Mouse (Mus musculus): Measurements from ENCODE around the gene Gm10842. TPM values are rescaled to one million over a fixed set of nuclear protein-coding genes. Genes with fewer than 3 reads are reported as not detected.

Gene Gm10842
- polyA plus RNA-seq, 1 experiment, result not detected

GRCm38 (mm10) chr11:105153068-105153833 is 6.6 kb downstream of the Gm10842 start:
- DNase-seq (ENCODE audit: low spot score), result no peak

DNA sequence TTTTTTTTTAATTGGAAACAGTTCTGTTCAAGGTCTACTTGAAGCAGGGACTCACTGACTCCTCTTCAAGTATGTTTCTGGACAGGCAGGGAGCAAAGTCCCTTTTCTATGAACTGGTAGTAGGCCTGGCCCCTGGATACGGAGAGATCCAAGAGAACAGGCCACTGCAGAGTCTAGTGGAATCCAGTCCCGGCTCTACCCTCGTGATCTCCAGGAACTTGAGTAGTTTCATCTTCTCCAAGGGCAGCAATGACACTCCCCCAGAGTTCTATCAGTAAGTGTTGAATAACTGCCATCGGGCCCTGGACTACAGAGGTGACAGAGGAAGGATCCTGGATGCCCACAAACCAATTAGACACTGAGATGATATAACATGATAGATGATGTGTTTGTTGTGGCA is 9.2 kb downstream of the Gm10842 start:
- DNase-seq (ENCODE audit: low spot score), result no peak

GRCm38 (mm10) chr11:105156748-105157267 is 10.1 kb downstream of the Gm10842 start:
- no peak for DNase-seq (ENCODE audit: low spot score)

DNA sequence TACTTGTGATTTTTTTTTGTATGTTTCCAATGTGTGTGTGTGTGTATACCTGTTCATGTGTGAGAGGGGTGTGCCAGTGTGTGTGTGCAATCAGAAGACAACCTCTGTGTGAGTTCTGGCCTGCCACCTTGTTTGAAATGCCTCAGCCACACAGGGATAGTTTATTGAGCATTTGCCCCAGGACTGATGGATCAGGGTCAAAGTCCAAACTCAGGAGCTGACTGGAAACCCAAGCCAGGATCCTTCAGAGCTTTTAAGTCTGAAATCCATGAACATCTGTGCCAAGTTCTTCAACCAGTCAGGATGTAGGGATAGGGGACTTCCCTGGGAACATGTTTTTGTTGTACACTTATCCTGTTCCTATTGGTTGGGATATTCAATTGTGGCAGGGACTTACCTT is 11.4 kb downstream of the Gm10842 start:
- no peak for DNase-seq (ENCODE audit: low spot score)

GRCm38 (mm10) chr11:105159673-105160360 is 13.1 kb downstream of the Gm10842 start:
- DNase-seq (ENCODE audit: low spot score), result no peak

- no peak for DNase-seq (ENCODE audit: low spot score)
These were observed 14.7 kb downstream of the Gm10842 start for GRCm38 (mm10) chr11:105161411-105161810.

DNA sequence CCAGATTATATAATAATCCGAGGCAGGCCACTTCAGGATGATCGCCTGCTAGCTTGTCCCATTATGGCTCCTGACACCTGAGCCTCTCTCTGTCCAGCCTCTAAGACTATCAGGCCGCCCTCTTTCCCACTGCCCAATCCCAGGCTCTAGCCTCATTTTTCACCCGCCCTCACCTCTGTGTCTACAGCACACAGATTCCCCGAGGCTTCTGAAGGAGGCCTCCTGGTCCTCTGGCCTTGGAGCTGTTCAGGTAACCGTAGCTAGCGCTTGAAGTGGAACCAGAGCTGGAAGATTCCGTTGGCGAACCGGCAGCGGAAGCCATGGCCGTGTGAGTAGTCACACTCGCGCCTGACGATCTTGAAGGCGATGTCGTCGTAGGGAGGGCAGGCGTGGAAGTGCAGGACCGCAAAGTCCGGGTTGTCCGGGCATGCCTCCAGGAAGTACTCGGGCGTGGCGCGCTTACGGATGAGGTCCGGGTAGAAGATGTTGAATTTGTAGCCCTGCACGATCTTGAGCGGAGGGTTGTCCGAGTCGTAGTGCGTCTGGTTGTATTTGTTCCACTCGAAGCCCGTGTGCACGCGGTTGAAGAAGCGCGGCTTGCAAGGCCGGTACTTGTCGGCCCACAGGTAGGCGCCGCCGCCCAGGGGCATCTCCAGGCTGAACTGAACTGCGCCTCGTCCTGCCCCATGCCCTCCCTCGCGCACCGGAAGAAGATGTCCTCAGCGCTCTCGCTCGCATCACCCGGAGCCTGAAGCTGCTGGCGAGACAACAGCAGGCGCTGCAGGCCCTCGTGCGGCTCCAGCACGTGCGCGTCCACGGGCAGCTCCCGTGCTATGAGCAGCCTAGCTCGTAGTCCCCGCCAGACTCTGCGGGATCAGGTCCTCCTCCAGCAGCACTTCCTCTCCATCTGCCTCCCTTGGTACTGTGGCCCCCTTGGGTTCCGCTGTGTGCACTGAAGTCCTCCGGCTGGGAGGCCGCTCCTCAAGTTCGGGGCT is 18.1 kb downstream of the Gm10842 start:
- no peak for DNase-seq (ENCODE audit: low spot score)

DNA sequence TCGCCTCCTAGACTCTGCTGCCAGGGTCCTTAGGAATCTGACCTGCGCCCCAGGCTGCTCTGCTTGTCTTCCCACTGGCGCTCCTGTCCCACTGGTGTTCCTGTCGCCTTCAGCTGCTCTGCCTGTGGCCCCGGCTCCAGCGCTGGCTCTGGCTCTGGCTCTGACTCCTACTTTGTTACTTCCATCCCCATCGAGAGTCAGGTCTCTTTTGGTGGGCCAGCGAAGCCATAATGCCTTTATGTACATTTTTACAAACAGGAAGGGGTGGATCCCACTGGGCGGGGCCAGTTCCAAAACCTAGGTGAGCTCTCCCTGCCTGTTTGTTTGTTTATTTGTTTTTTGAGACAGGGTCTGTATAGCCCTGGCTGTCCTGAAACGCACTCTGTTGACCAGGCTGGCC is 20.1 kb downstream of the Gm10842 start:
- no peak for DNase-seq (ENCODE audit: low spot score)

DNA sequence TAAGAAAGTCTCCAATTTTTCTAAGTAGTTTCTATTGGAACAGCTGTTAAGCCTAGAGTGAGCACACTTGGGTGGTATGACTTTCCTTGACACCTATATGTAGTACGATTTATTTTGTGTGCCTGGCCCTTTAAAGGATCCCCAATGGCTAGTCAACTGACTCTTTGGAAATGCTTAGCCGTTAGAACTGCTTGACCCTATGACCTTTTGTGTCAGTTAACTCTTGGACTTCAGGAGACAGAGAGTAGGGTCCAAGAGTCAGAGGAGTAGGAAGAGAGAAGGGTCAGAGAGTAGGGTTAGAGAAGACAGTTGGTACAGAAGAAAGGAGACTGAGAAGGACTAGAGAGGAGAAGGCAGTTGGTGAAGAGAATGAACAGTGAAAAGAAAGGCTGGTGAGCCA is 31.8 kb downstream of the Gm10842 start, which contains the start of gene Tlk2:
Tlk2 (plus strand) TSS at position 292 of the 400 bp plus-strand sequence.
- no peak for DNase-seq (ENCODE audit: low spot score)

DNA sequence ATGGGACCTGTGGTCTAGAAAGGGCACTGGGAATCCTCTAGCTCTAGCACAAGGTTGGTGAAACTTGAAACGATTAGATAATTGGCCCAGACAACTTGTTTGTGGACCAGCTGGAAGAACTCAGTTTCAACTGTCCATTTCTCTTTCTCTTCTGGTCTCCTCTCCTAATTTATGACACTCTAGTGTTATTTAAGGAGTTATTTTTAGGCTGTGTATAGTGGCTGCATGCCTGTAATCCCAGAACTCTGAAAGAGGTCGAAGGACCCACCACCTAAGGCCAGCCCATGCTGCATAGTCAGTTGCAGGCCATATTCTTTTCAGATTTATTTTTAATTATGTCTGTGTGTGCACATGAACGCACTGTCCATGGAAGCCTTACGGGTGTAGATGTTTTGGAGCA is 32.8 kb downstream of the Gm10842 start:
- no peak for DNase-seq (ENCODE audit: low spot score)

GRCm38 (mm10) chr11:105180471-105181091 is 33.9 kb downstream of the Gm10842 start:
- DNase-seq (ENCODE audit: low spot score), result peak; percentile 37

DNA sequence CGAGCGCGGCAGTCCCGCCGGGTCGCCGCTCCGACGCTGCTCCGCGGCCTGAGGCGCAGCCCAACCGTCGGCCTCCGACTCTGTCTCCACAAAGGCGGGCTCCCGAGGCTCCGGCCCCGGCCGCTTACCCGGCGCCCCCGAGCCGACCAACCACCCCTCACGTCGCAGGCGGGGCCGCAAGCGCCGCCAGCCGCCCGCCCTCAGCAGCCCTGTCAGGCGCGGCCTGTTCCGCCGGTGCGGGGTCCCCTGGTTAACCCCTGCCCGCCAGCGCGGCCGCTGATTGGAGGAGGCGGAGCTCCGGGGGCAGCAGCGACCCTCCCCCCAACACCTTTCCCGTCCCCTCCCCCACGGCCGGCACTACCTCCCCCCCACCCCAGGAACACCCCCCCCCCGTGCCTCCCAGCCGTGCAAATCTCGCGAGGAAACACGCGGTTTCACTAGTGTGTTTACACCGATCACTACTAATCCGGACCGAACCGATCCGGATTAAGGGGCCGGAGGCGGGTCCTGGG is 34.5 kb downstream of the Gm10842 start:
- peak; percentile 93 for DNase-seq (ENCODE audit: low spot score)

DNA sequence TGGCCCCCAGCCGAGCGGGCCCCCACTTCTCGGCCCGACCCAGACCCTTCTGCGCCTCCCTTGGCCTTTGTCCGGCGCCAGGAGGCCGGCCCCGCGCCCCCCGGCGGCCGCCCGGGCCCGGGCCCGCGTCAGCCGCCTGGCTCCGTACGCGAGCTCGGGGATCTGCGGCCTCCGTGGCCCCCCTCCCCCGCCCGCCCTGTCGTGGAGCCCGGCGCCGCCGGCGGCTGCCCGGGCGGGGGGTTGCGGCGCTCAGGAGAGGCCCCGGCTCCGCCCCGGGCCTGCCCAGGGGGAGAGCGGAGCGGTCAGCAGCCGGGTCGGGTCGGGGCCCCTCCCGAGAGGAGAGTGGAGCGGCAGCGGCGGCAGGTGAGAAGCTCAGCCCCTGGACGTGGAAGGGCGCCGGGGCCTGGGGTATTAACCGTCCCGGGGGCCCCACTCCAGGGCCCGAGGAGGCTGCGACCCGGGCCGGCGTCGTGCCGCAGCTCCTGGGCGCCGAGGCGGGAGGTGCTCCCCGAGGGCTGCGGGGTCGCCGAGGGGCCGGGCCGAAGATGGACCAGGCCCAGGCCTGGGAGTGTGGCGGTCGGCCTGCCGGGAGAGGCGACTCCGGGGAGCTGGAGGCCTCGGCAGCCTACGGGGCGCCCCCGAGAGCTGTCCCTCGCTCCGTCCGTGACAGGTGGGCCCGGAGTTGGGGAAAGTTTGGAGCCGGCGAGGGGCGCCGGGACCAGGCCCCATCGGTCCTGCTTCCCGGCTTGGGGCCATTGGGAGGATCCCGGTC is 35.2 kb downstream of the Gm10842 start:
- peak; percentile 64 for DNase-seq (ENCODE audit: low spot score)

- DNase-seq (ENCODE audit: low spot score), result no peak
These were observed 35.8 kb downstream of the Gm10842 start for GRCm38 (mm10) chr11:105182461-105182855.

- no peak for DNase-seq (ENCODE audit: low spot score)
These were observed 38.0 kb downstream of the Gm10842 start for GRCm38 (mm10) chr11:105184678-105185077.

DNA sequence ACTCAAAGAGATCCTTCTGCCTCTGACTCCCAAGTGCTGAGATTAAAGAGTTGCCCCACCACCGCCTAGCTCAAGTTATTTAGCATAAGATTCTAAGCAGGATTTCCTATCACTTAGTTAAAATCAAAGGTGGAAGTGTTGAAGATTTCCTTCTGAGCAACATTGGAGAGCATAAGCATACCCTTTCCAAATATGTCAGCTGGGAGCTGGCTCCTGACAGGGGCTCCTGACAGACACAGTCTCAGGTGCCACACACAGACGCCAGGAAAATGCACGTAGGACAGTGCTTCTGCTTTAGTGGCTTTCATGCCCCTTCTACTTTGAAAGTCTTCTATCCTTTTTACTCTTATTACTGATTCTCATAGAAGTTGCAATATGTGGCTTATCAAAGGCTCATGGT is 45.5 kb downstream of the Gm10842 start:
- DNase-seq (ENCODE audit: low spot score), result no peak
